Mouse (Mus musculus): Measurements from ENCODE around the gene Fkbpl. TPM values are rescaled to one million over a fixed set of nuclear protein-coding genes. Genes with fewer than 3 reads are reported as not detected.

The Fkbpl gene
- total and polyA plus RNA-seq, 3 experiments, result 6.4 to 7.0 TPM; not detected in 1

GRCm38 (mm10) chr17:34673139-34673538 lies 28.6 kb downstream of the Fkbpl start:
- H3K36me3 ChIP-seq (ENCODE audit: control insufficient read depth in 1 of 2, insufficient read depth in 2 of 2, low read length in 2 of 2), result no peaks in the 10 kb centered on the region
- no peaks in the 10 kb centered on the region for H3K9me3 ChIP-seq (replicated peaks; ENCODE audit: insufficient read depth, low read length)
- no peaks in the 10 kb centered on the region for H3K4me1 ChIP-seq (ENCODE audit: control insufficient read depth in 1 of 2, insufficient read depth in 2 of 2, low read length in 2 of 2)
- no peak for DNase-seq (ENCODE audit: low read depth, low spot score)
- H3K79me2 ChIP-seq (ENCODE audit: control insufficient read depth, insufficient read depth, low read length, poor library complexity), result no peaks in the 10 kb centered on the region
- TF ChIP-seq GABPA (IDR thresholded peaks at IDR 0.05; ENCODE audit: low read depth, low read length) (no peak), POLR2AphosphoS2 (IDR thresholded peaks at IDR 0.05; ENCODE audit: low read length) (no peak), MAFK (IDR thresholded peaks at IDR 0.05; ENCODE audit: borderline replicate concordance, low read depth, low read length) (no peak), NELFE (IDR thresholded peaks at IDR 0.05; ENCODE audit: low read depth, low read length) (no peak), CTCF (IDR thresholded peaks at IDR 0.05 in 2 of 3, conservative IDR thresholded peaks at IDR 0.05 in 1 of 3; ENCODE audit: control insufficient read depth in 1 of 3, insufficient read depth in 1 of 3, low read depth in 2 of 3, low read length in 3 of 3, poor library complexity in 1 of 3, severe bottlenecking in 1 of 3) (no peak), TBP (IDR thresholded peaks at IDR 0.05; ENCODE audit: low read depth, low read length) (no peak), EP300 (IDR thresholded peaks at IDR 0.05; ENCODE audit: low read depth in 1 of 2, low read length in 2 of 2) (no peak), ELF1 (IDR thresholded peaks at IDR 0.05; ENCODE audit: low read depth, low read length) (no peak)
- no peak overlapping the region for H3K27ac ChIP-seq (ENCODE audit: control insufficient read depth, low read depth, low read length)
- H3K4me3 ChIP-seq (ENCODE audit: control insufficient read depth in 1 of 2, insufficient read depth in 1 of 2, low read depth in 2 of 2, low read length in 2 of 2), result no peak overlapping the region
- no peaks in the 10 kb centered on the region for H3K27me3 ChIP-seq (ENCODE audit: control insufficient read depth in 1 of 2, insufficient read depth in 2 of 2, low read length in 2 of 2)
- H3K9ac ChIP-seq (ENCODE audit: control insufficient read depth, low read depth, low read length, poor library complexity, severe bottlenecking), result no peak overlapping the region

- no peaks in the 10 kb centered on the region for H3K9me3 ChIP-seq (replicated peaks; ENCODE audit: insufficient read depth, low read length)
- DNase-seq (ENCODE audit: low read depth, low spot score), result no peak
- no peaks in the 10 kb centered on the region for H3K79me2 ChIP-seq (ENCODE audit: control insufficient read depth, insufficient read depth, low read length, poor library complexity)
- no peaks in the 10 kb centered on the region for H3K4me1 ChIP-seq (ENCODE audit: control insufficient read depth in 1 of 2, insufficient read depth in 2 of 2, low read length in 2 of 2)
- no peak overlapping the region for H3K9ac ChIP-seq (ENCODE audit: control insufficient read depth, low read depth, low read length, poor library complexity, severe bottlenecking)
- H3K36me3 ChIP-seq (ENCODE audit: control insufficient read depth in 1 of 2, insufficient read depth in 2 of 2, low read length in 2 of 2), result no peaks in the 10 kb centered on the region
- H3K4me3 ChIP-seq (ENCODE audit: control insufficient read depth in 1 of 2, insufficient read depth in 1 of 2, low read depth in 2 of 2, low read length in 2 of 2), result no peak overlapping the region
- H3K27me3 ChIP-seq (ENCODE audit: control insufficient read depth in 1 of 2, insufficient read depth in 2 of 2, low read length in 2 of 2), result no peaks in the 10 kb centered on the region
- no peak overlapping the region for H3K27ac ChIP-seq (ENCODE audit: control insufficient read depth, low read depth, low read length)
- no peak for TF ChIP-seq CHD2 (IDR thresholded peaks at IDR 0.05; ENCODE audit: low read length)
- no peak for TF ChIP-seq USF1 (IDR thresholded peaks at IDR 0.05; ENCODE audit: low read depth, low read length)
- no peak for TF ChIP-seq GABPA (IDR thresholded peaks at IDR 0.05; ENCODE audit: low read depth, low read length)
- TF ChIP-seq POLR2AphosphoS5 (IDR thresholded peaks at IDR 0.05; ENCODE audit: borderline replicate concordance, low read depth, low read length), result no peak
- no peak for TF ChIP-seq MYB (IDR thresholded peaks at IDR 0.05; ENCODE audit: low read depth, low read length)
Observed at GRCm38 (mm10) chr17:34674524-34675204, 30.1 kb downstream of the Fkbpl start.

GRCm38 (mm10) chr17:34675205-34676092 lies 30.9 kb downstream of the Fkbpl start:
- Histone ChIP-seq H3K4me1 (ENCODE audit: control insufficient read depth in 1 of 2, insufficient read depth in 2 of 2, low read length in 2 of 2) (no peaks in the 10 kb centered on the region), H3K27me3 (ENCODE audit: control insufficient read depth in 1 of 2, insufficient read depth in 2 of 2, low read length in 2 of 2) (no peaks in the 10 kb centered on the region), H3K9me3 (replicated peaks; ENCODE audit: insufficient read depth, low read length) (no peaks in the 10 kb centered on the region), H3K36me3 (ENCODE audit: control insufficient read depth in 1 of 2, insufficient read depth in 2 of 2, low read length in 2 of 2) (no peaks in the 10 kb centered on the region), H3K79me2 (ENCODE audit: control insufficient read depth, insufficient read depth, low read length, poor library complexity) (no peaks in the 10 kb centered on the region), H3K9ac (ENCODE audit: control insufficient read depth, low read depth, low read length, poor library complexity, severe bottlenecking) (no peak overlapping the region), H3K27ac (ENCODE audit: control insufficient read depth, low read depth, low read length) (no peak overlapping the region), H3K4me3 (ENCODE audit: control insufficient read depth in 1 of 2, insufficient read depth in 1 of 2, low read depth in 2 of 2, low read length in 2 of 2) (no peak overlapping the region)
- no peak for DNase-seq (ENCODE audit: low read depth, low spot score)
- TF ChIP-seq MAFK (IDR thresholded peaks at IDR 0.05; ENCODE audit: borderline replicate concordance, low read depth, low read length) (no peak), EP300 (IDR thresholded peaks at IDR 0.05; ENCODE audit: low read depth in 1 of 2, low read length in 2 of 2) (no peak), POLR2AphosphoS2 (IDR thresholded peaks at IDR 0.05; ENCODE audit: low read length) (no peak), MYB (IDR thresholded peaks at IDR 0.05; ENCODE audit: low read depth, low read length) (no peak), CHD1 (IDR thresholded peaks at IDR 0.05; ENCODE audit: low read depth, low read length) (no peak), ZNF384 (IDR thresholded peaks at IDR 0.05; ENCODE audit: low read depth, low read length) (no peak), SMC3 (IDR thresholded peaks at IDR 0.05; ENCODE audit: low read depth, low read length) (no peak)
